Mouse (Mus musculus) T-helper 17 cell (primary cell): ENCODE measurements around the gene Rab34.
"Not testable (repeated sequence)": the region's sequence is repeated elsewhere in the genome, so short reads cannot be mapped to it uniquely, and the experiment has no call there.

Experiments used
- in situ Hi-C, 2 experiments: fragments of 300-600 bp; cut with MboI, MseI; formaldehyde crosslinking; loops; 1 replicate in 1 of 2; 2 replicates in 1 of 2; pipeline ENCODE4 v1.15.1; 2025; ENCODE audit warnings: high pct_unique_total_duplicates in 2 of 2

The Rab34 gene

GRCm38 (mm10) chr11:78178859-78179437 is 9.3 kb upstream of the Rab34 start:
- in situ Hi-C loops: loop anchor here in 1 of 2 experiments (10.0 kb wide), 1 partner anchor 956 kb away; no protein-coding TSS in a partner anchor

- in situ Hi-C loops: loop anchor here in 1 of 2 experiments (10.0 kb wide), 1 partner anchor 955 kb away; no protein-coding TSS in a partner anchor
These were observed 8.7 kb upstream of the Rab34 start for GRCm38 (mm10) chr11:78179438-78179999.

GRCm38 (mm10) chr11:78180081-78180761 is 8.0 kb upstream of the Rab34 start:
- in situ Hi-C loops: no loop called here

- in situ Hi-C loops: no loop called here
These were observed 6.3 kb upstream of the Rab34 start for GRCm38 (mm10) chr11:78181830-78182357.

- in situ Hi-C loops: no loop called here
These were observed 5.8 kb upstream of the Rab34 start for GRCm38 (mm10) chr11:78182450-78182849.

GRCm38 (mm10) chr11:78182961-78183844 is 5.0 kb upstream of the Rab34 start, which contains the start of gene Rpl23a:
TSS of gene Rpl23a (minus strand) at chr11:78183584.
- in situ Hi-C loops: no loop called here

GRCm38 (mm10) chr11:78183884-78184514 is 4.2 kb upstream of the Rab34 start:
- in situ Hi-C loops: no loop called here

GRCm38 (mm10) chr11:78184702-78185101 is 3.5 kb upstream of the Rab34 start:
- in situ Hi-C loops: not testable (repeated sequence)

- in situ Hi-C loops: no loop called here
These were observed 1.2 kb downstream of the Rab34 start for GRCm38 (mm10) chr11:78189234-78190040.

- in situ Hi-C loops: no loop called here
These were observed 1.8 kb downstream of the Rab34 start for GRCm38 (mm10) chr11:78190041-78190440.

GRCm38 (mm10) chr11:78193113-78193512 is 4.9 kb downstream of the Rab34 start, which contains the start of gene Proca1:
TSS of gene Proca1 (plus strand) at chr11:78193392.
- in situ Hi-C loops: no loop called here

- in situ Hi-C loops: no loop called here
These were observed 6.3 kb downstream of the Rab34 start for GRCm38 (mm10) chr11:78194411-78195100.

GRCm38 (mm10) chr11:78195101-78195863 is 7.1 kb downstream of the Rab34 start:
- in situ Hi-C loops: no loop called here

GRCm38 (mm10) chr11:78202372-78202771 is 14.1 kb downstream of the Rab34 start:
- in situ Hi-C loops: no loop called here

GRCm38 (mm10) chr11:78204287-78204686 is 16.1 kb downstream of the Rab34 start:
- in situ Hi-C loops: no loop called here

GRCm38 (mm10) chr11:78205361-78206206 is 17.4 kb downstream of the Rab34 start:
- in situ Hi-C loops: no loop called here

- in situ Hi-C loops: no loop called here
These were observed 19.0 kb downstream of the Rab34 start for GRCm38 (mm10) chr11:78207190-78207589.

- in situ Hi-C loops: no loop called here
These were observed 21.7 kb downstream of the Rab34 start for GRCm38 (mm10) chr11:78209886-78210285.
